Mouse (Mus musculus) lung, adult 2 months (tissue): ENCODE measurements at regions not wholly inside any gene's neighbourhood (a gene's known extent, or its start where the extent isn't known, plus 50 kb on each side); places are given as distances from the start of the nearest gene placed in this dataset.
"Not testable (repeated sequence)": the region's sequence is repeated elsewhere in the genome, so short reads cannot be mapped to it uniquely, and the experiment has no call there.

Source experiments
- CTCF ChIP-seq: fragments of 200-500 bp; IDR thresholded peaks from 2 replicates; pipeline ENCODE4 v1.5.1; 2011; ENCODE audit warnings: mild to moderate bottlenecking, low read length, control low read depth; ENCODE audit not compliant: insufficient read depth
- POLR2A ChIP-seq: fragments of 200-500 bp; IDR thresholded peaks from 2 replicates; pipeline ENCODE4 v1.6.1; 2011; ENCODE audit warnings: low read depth, mild to moderate bottlenecking, control low read depth, low read length, borderline replicate concordance; ENCODE audit errors: extremely low read depth

- TF ChIP-seq CTCF, POLR2A: not testable (repeated sequence)
These were observed 150.7 kb upstream of the Pkdcc start for GRCm38 (mm10) chr17:83064376-83064775.
